Mouse (Mus musculus): Measurements from ENCODE around the gene Prrg3. TPM values are rescaled to one million over a fixed set of nuclear protein-coding genes. Genes with fewer than 3 reads are reported as not detected.
"Not testable (repeated sequence)": the region's sequence is repeated elsewhere in the genome, so short reads cannot be mapped to it uniquely, and the experiment has no call there.

The Prrg3 gene
- polyA plus RNA-seq (2011; ENCODE audit: insufficient read depth, insufficient read length, low replicate concordance, missing spikeins): 1.2 and 3.6 TPM in 2 replicates

DNA sequence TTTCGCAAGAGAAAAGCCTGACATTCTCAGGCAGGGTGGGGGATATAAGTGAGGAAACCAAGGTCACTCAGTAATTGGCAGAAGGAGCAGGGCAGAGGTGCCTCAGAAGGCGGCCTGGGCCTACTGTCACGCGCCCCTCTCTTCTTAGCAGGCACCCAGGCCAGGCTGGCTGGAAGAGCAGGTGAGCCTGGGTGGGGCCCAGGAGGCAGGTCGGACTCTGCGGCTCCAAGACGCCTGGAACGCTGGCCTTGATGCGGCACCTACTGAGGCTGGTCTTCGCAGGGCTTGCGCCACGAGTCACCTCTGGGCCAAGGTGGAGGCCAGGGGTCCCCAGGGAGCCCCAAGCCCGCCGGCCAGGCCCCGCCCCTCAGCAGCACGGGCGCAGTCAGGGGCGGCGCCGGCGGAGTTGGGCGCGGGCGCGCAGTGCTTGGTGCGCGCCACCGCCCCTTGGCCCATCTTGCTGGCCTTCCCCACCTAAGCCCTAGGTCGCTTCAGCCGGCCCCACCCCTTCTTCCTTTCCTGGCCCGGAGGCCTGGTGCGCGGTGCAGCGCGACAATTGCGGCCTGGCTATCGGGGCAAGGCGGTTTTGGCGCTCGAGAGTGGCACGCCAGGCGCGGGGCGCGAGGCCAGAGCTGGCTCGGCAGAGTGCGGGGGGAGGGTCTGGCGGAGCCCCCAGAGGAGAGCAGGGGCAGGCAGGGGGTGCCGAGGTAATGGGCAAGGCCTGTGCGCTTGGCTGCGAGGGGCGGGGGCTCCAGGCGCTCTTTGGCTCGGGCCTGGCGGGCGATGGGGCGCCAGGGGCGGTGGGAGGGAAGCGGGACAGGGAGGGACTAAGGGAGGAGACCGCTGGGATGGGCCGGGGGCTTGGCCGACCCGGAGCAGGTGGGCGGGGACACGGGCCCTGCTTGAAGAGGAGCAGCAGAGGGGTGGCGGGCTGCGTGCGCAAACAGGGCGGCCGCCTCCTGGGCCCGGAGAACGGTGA is at the start of gene Prrg3:
Prrg3 (plus strand) TSS at position 552 of the 979 bp plus-strand sequence.
- Histone ChIP-seq H3K4me1 (ENCODE audit: control insufficient read depth, insufficient read depth, low read length) (no peaks in the 10 kb centered on the region), H3K27ac (ENCODE audit: control insufficient read depth, insufficient read depth, low read depth, low read length, poor library complexity) (no peak within 1 kb of the TSS), H3K4me3 (replicated peaks; ENCODE audit: control insufficient read depth, low read depth, low read length) (no peak within 1 kb of the TSS)
- 20% methylated on average over 70 of the region's 72 CpGs for WGBS
- TF ChIP-seq POLR2A (IDR thresholded peaks at IDR 0.05; ENCODE audit: borderline replicate concordance, control insufficient read depth, low read depth, low read length) (no peak), CTCF (IDR thresholded peaks at IDR 0.05; ENCODE audit: control insufficient read depth, insufficient read depth, low read length) (no peak)

DNA sequence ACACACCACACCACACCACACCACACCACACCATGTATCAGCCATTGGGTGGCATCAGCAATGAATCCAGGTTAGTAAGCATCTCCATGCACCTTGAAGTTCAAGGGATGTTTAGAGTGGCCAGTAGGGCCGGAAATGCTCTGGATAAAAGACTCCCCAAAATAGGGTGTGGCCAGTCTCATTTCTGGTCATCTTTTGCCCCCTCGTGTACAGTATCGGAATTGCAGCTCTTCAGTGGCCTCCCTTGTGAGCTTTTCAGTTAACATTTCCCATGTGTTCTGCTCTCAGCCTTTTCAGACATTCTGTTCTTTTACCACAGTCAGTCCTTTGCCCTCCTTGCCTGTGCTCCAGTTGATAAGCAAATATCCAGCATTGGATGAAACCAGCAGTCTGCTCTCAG is 15.8 kb upstream of the Prrg3 start:
- H3K4me3 ChIP-seq (replicated peaks; ENCODE audit: control insufficient read depth, low read depth, low read length): no peak overlapping the region
- H3K27ac ChIP-seq (ENCODE audit: control insufficient read depth, insufficient read depth, low read depth, low read length, poor library complexity): no peak overlapping the region
- no peak for TF ChIP-seq POLR2A (IDR thresholded peaks at IDR 0.05; ENCODE audit: borderline replicate concordance, control insufficient read depth, low read depth, low read length)
- no peak for TF ChIP-seq CTCF (IDR thresholded peaks at IDR 0.05; ENCODE audit: control insufficient read depth, insufficient read depth, low read length)
- no peaks in the 10 kb centered on the region for H3K4me1 ChIP-seq (ENCODE audit: control insufficient read depth, insufficient read depth, low read length)
- whole genome bisulfite sequencing: 8% methylated on average over 3 of the region's 3 CpGs

DNA sequence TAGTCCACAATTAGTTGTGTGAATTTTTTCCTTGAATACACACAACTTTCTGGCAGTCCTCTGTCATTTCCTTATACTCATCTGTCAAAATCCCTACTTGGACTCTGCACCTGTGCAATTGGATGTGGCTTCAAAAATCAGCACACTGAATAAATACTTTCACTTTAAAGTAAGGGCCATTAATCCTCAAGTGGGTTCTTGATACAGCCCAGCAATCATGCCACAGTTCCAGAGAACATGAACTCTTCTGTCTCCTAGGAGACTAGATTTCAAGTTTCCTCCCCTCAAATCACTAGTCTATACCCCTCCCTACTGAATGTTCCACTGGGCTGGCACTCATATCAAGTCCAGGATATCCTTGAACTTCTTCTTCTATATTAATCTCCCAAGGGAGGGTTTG is 4.1 kb upstream of the Prrg3 start:
- H3K4me3 ChIP-seq (replicated peaks; ENCODE audit: control insufficient read depth, low read depth, low read length): no peak overlapping the region
- TF ChIP-seq POLR2A (IDR thresholded peaks at IDR 0.05; ENCODE audit: borderline replicate concordance, control insufficient read depth, low read depth, low read length) (no peak), CTCF (IDR thresholded peaks at IDR 0.05; ENCODE audit: control insufficient read depth, insufficient read depth, low read length) (no peak)
- no peaks in the 10 kb centered on the region for H3K4me1 ChIP-seq (ENCODE audit: control insufficient read depth, insufficient read depth, low read length)
- no peak overlapping the region for H3K27ac ChIP-seq (ENCODE audit: control insufficient read depth, insufficient read depth, low read depth, low read length, poor library complexity)

DNA sequence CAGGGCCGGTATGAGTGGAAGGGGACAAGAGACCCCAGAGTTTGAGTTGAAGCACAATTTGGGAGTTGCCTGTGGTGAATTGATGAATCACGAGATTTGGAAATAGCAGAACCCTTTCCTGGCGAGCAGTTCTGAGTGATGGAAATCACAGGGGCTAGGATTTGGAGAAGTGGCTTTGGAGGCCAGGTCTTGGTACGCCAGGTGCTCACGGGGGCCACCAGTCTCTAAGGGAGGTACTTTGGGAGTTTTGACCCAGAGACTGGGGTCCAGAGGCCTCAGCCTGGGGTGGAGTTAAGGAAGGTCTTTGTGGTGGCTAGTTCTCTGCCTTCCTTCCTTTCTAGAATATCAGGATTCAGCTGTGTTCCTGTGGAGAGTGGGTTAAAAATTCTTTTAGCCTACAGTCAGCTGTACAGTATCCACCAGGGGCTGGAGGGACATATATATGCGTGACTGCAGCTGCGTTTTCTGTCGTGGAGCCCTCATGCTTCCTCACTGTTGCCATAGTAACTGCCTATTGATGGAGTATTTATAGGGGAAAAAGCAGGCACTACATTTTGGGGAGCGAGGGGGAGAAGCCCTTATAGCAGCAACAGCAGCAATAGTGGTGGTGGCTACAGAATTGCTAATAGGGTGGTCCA is 970 bp downstream of the Prrg3 start:
- H3K4me1 ChIP-seq (ENCODE audit: control insufficient read depth, insufficient read depth, low read length): no peaks in the 10 kb centered on the region
- no peak overlapping the region for H3K27ac ChIP-seq (ENCODE audit: control insufficient read depth, insufficient read depth, low read depth, low read length, poor library complexity)
- no peak overlapping the region for H3K4me3 ChIP-seq (replicated peaks; ENCODE audit: control insufficient read depth, low read depth, low read length)
- TF ChIP-seq CTCF (IDR thresholded peaks at IDR 0.05; ENCODE audit: control insufficient read depth, insufficient read depth, low read length) (no peak), POLR2A (IDR thresholded peaks at IDR 0.05; ENCODE audit: borderline replicate concordance, control insufficient read depth, low read depth, low read length) (no peak)
- WGBS: 37% methylated on average over 9 of the region's 9 CpGs

DNA sequence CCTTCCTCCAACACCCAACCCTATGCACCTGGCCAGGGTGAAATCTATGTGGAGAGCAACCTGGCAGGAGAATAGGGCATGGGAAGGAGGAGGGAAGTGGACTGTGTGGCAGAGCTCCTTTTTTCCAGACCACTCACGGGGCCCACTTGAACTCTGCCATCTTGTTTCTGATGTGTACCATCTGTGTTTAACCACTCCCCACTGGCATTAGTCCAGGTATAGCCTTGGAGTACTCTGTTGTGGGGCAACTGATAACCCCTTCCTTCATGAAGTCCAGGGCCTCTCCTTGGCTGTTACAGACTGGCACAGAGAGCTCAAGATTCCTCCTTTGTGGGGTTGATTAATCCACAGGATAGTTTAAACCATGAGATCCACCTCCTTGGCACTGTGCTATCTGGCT is 5.8 kb downstream of the Prrg3 start:
- Histone ChIP-seq H3K4me3 (replicated peaks; ENCODE audit: control insufficient read depth, low read depth, low read length) (no peak overlapping the region), H3K4me1 (ENCODE audit: control insufficient read depth, insufficient read depth, low read length) (no peaks in the 10 kb centered on the region), H3K27ac (ENCODE audit: control insufficient read depth, insufficient read depth, low read depth, low read length, poor library complexity) (no peak overlapping the region)
- no peak for TF ChIP-seq CTCF (IDR thresholded peaks at IDR 0.05; ENCODE audit: control insufficient read depth, insufficient read depth, low read length)
- TF ChIP-seq POLR2A (IDR thresholded peaks at IDR 0.05; ENCODE audit: borderline replicate concordance, control insufficient read depth, low read depth, low read length): no peak
- 44% methylated on average over 1 of the region's 1 CpGs for WGBS

DNA sequence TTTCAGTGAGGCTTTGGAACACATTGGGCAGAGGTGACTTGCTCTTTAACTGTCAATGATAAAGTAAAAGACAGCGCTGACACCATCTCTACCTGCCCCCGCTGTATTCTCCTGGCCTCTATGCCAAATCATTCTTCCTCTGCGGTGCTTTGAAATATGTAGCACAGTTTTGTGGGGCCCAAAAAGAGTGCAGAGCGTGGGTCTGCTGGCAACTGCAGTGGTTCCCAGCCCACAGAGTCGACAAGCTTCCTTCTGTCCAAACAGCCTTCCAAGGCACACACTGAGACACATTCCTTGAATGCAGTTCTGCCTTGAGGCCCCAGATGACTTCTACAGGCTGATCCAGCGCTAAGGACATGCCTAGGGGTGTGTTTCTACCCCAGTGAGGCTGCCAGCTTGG is 6.4 kb downstream of the Prrg3 start:
- Histone ChIP-seq H3K4me3 (replicated peaks; ENCODE audit: control insufficient read depth, low read depth, low read length) (no peak overlapping the region), H3K27ac (ENCODE audit: control insufficient read depth, insufficient read depth, low read depth, low read length, poor library complexity) (no peak overlapping the region), H3K4me1 (ENCODE audit: control insufficient read depth, insufficient read depth, low read length) (no peaks in the 10 kb centered on the region)
- no peak for TF ChIP-seq POLR2A (IDR thresholded peaks at IDR 0.05; ENCODE audit: borderline replicate concordance, control insufficient read depth, low read depth, low read length)
- TF ChIP-seq CTCF (IDR thresholded peaks at IDR 0.05; ENCODE audit: control insufficient read depth, insufficient read depth, low read length): no peak
- WGBS: 70% methylated on average over 6 of the region's 6 CpGs

DNA sequence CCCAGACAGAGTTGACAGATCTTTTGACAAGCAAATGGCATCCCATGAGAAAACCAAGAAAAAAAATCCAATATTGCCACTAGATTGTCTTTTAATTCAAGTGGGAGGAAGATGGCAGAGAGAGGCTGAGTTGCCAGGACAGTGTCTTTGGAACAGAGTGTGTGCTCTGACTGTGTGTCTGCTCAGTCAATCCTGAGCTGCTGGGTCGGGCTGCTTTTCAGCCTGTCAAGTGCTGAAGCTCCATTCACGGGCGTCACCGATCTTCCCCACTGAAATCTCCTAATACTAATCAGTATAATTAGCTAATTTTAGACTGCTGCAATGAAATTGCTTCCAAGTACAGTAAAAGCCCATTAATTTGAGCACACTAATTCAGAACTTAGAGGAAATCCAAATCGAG is 8.9 kb downstream of the Prrg3 start:
- 77% methylated on average over 5 of the region's 5 CpGs for WGBS
- H3K27ac ChIP-seq (ENCODE audit: control insufficient read depth, insufficient read depth, low read depth, low read length, poor library complexity): no peak overlapping the region
- H3K4me1 ChIP-seq (ENCODE audit: control insufficient read depth, insufficient read depth, low read length): no peaks in the 10 kb centered on the region
- TF ChIP-seq CTCF (IDR thresholded peaks at IDR 0.05; ENCODE audit: control insufficient read depth, insufficient read depth, low read length): no peak
- no peak for TF ChIP-seq POLR2A (IDR thresholded peaks at IDR 0.05; ENCODE audit: borderline replicate concordance, control insufficient read depth, low read depth, low read length)
- H3K4me3 ChIP-seq (replicated peaks; ENCODE audit: control insufficient read depth, low read depth, low read length): no peak overlapping the region

DNA sequence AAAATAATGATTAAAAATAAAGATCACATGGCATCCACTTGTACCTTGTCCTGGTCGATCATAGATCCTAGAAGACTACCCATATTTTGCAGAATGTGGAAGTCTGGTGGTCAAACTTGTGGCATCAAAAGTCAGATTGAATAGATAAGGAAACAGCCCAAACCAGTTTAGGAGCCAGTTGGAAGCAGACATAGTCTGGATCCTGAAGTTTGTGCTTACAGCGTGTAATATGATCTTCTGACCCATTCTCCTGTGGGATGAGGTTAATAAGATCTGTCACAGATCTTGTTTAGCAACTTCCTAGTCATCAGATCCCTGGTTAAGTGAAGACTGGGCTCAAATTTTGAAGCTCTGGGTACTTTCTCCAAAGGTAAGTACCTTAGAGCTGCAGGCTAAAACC is 10.3 kb downstream of the Prrg3 start, which contains the start of gene Fate1:
Fate1 (plus strand) TSS at position 301 of the 400 bp plus-strand sequence.
- H3K4me1 ChIP-seq (ENCODE audit: control insufficient read depth, insufficient read depth, low read length): no peaks in the 10 kb centered on the region
- H3K4me3 ChIP-seq (replicated peaks; ENCODE audit: control insufficient read depth, low read depth, low read length): no peak within 1 kb of the TSS
- TF ChIP-seq POLR2A (IDR thresholded peaks at IDR 0.05; ENCODE audit: borderline replicate concordance, control insufficient read depth, low read depth, low read length): no peak
- no peak within 1 kb of the TSS for H3K27ac ChIP-seq (ENCODE audit: control insufficient read depth, insufficient read depth, low read depth, low read length, poor library complexity)
- 57% methylated on average over 2 of the region's 2 CpGs for WGBS

DNA sequence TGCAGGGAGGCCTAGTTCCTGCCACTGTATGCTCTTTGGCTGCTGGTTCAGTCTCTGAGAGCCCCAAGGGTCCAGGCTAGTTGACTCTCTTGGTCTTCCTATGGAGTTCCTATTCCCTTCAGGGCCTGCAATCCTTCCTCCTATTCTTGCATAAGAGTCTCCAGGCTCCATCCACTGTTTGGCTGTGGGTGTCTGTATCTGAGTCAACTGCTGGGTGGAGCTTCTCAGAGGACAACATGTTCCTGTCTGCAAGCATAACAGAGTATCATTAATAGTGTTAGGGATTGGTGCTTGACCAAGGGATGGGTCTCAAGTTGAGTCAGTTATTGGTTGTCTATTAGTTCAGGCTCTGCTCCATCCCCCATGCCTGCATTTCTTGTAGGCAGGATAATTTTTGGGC is 15.3 kb downstream of the Prrg3 start:
- not testable (repeated sequence) for H3K27ac ChIP-seq (ENCODE audit: control insufficient read depth, insufficient read depth, low read depth, low read length, poor library complexity); H3K4me3 ChIP-seq (replicated peaks; ENCODE audit: control insufficient read depth, low read depth, low read length); H3K4me1 ChIP-seq (ENCODE audit: control insufficient read depth, insufficient read depth, low read length)

Measured in bone marrow, adult 2 months (tissue).